Mouse (Mus musculus): ENCODE measurements around the gene Calr4.
A peak's percentile ranks its signal among the peaks of the same experiment; 100 is the strongest.

Calr4 gene

DNA sequence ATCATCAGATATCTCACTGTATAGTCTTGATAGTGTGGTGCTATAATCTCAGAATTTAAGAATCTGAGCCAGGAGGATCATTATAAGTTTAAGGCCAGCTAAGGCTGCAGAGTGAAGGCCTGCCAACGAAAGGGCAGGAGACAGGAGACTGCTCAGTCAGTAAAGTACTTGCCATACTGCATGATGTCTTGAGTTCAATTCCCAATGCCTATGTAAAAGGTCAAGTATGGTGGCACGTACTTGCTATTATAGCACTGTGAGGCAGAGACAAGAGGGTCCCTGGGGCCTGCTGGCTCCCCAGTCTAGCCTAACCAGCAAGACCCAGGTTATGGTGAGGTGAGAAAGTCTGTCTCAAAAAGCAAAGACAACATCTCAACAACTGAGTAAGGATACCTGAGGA is at the start of gene Calr4:
TSS of gene Calr4 (plus strand) at position 301 of the 400 bp plus-strand sequence.
- DNase-seq (ENCODE audit: low spot score) = no peak

DNA sequence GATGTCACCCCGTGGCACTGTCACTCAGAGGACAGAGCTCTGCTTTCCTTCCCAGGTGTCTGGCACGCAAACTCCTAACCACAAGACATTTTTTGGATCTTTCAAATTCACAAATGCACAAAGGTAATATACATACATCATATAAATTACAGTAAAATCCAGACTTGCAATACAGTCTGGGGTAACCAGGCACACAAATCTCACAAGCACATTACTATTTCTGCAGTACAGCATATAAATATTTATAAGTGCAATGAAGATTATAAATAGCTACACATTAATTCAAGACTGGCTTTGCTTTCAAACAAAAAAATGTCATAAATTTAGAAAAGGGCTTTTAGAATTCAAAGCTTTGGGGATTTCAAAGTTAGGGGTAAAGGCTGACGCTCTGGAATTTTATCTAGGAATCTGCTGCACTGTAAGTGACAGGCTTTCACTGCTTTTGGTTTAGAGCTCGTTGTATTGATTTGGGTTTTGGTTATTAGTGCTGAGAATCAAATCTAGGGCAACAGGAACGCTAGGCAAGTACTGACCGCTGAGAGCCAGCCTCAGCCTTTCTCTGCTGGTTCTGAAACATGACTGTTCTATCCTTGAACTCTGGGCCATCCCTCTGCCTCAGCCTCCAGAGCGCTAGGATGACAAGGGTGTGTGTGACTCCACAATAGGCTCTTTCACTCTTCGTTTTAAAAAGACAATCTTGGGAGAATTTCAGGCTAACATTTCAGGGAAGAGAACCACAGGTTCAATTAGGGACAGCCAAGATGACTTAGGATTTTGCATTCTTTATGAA is 48.5 kb upstream of the Calr4 start:
- no peak for DNase-seq (ENCODE audit: low spot score)

GRCm38 (mm10) chr4:109191598-109191997 is 42.7 kb upstream of the Calr4 start:
- DNase-seq (ENCODE audit: low spot score) = no peak

- DNase-seq (ENCODE audit: low spot score) = no peak
Measured at GRCm38 (mm10) chr4:109193886-109194285, 40.4 kb upstream of the Calr4 start.

GRCm38 (mm10) chr4:109195900-109196629 is 38.2 kb upstream of the Calr4 start:
- DNase-seq (ENCODE audit: low spot score) = no peak

DNA sequence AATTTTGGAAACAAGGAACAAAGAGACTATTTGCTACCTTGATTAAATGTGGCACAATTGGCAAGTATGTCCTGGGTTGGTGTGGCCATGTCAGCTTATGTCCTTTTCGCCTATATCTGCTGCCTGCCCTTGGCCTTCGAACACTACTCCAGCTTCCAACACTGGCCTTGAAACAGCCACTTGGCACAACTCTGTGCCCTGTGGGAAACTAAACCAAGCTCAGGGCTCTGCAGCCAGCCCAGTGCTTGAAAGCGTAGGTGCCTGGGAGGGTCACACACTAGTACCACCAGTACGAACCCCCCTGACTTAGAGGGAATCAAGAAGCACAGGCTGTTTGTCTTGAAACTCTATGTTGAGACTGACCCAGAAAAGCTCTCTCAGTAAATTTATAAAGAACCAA is 35.2 kb upstream of the Calr4 start:
- no peak for DNase-seq (ENCODE audit: low spot score)

GRCm38 (mm10) chr4:109201582-109202424 is 32.5 kb upstream of the Calr4 start, which contains the start of gene Osbpl9:
Osbpl9 (minus strand) TSS chr4:109202272.
- peak; percentile 96 for DNase-seq (ENCODE audit: low spot score)

- no peak for DNase-seq (ENCODE audit: low spot score)
Measured at GRCm38 (mm10) chr4:109203931-109204330, 30.4 kb upstream of the Calr4 start.

GRCm38 (mm10) chr4:109204416-109204815 is 29.9 kb upstream of the Calr4 start:
- no peak for DNase-seq (ENCODE audit: low spot score)

- DNase-seq (ENCODE audit: low spot score) = no peak
Measured at GRCm38 (mm10) chr4:109207524-109207923, 26.8 kb upstream of the Calr4 start.

- no peak for DNase-seq (ENCODE audit: low spot score)
Measured at GRCm38 (mm10) chr4:109210253-109210652, 24.0 kb upstream of the Calr4 start.

GRCm38 (mm10) chr4:109210881-109211280 is 23.4 kb upstream of the Calr4 start:
- no peak for DNase-seq (ENCODE audit: low spot score)

DNA sequence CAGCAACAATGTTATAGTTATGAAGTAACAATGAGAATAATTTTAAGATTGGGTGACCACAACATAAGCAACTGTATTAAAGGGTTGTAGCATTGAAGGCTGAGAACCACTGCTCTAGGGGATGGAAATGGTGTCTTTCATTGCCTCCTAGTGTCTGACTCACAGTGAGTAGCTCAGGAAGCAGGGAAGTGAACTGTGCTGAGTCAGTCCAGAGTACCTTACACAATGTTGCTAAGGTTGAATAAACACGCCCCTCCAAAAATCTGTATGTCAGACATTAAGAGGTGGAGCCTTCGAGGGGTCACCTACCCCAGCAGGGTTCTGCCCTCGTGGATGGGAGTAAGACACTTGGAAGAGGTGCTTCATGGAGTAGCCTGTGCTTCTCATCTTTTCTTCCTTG is 20.3 kb upstream of the Calr4 start:
- no peak for DNase-seq (ENCODE audit: low spot score)

DNA sequence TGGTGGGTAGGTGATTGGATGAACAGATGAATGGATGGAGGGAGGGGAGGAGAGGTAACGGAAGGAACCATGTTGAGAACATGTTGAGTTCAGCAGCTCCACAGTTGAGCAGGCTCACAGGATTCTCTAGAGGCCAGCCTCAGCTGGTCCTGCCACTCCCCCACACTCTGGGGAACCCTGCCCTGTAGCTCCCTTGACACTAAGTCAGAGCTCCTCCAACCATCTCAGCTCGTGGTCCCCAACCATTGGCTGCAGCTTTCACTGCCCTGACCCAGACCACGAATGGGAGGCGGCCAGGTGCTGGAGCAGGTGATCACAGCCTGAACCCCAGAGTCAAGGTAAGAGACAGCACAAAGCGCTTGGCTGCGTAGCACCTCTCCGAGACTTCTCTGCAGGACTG is 16.3 kb upstream of the Calr4 start:
- DNase-seq (ENCODE audit: low spot score) = no peak

DNA sequence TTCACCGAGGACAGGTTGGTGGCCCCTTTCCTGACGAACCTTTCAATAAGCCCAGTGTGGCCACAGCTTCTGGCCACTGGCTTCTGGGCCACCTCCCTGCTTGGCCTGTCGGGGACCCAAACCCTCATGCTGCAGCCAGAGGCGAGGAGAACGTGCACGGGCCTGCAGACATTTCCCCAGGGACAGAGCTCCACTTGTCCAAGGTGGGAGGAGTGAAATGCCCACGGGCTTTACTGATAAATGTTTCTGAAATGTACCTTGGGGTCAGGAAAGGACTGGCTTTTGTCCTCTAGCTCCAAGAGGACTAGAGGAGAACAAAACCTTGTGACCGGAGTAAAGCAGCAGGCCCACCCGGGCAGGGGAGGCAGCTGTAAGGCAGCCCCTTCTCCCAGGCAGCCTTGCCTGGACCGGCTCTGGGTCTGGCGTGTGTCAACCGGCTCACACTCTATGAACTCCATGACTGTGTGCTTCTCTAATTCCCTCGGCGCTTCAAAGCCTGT is 13.8 kb upstream of the Calr4 start:
- DNase-seq (ENCODE audit: low spot score) = no peak

- DNase-seq (ENCODE audit: low spot score) = no peak
Measured at GRCm38 (mm10) chr4:109222001-109222400, 12.3 kb upstream of the Calr4 start.

- peak; percentile 68 for DNase-seq (ENCODE audit: low spot score)
Measured at GRCm38 (mm10) chr4:109224762-109225552, 9.3 kb upstream of the Calr4 start.

DNA sequence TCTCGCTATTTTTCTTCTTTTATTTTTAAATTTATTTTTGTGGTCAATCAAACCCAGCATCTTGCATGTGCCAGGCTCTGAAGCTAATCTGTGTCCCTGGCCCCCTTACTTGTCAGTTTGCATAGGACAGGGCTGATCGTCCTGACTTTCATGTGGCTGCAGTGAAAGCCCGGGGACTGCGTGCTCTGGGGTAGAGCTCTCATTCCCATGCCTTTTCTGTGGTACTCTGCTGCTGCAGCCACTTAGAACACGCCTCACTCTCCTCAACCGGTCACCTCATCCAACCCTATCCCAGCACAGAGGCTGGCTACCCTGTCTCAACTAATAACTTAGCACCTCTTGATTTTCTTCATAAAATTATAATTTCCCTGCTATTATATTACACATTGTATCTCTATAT is 8.7 kb upstream of the Calr4 start:
- DNase-seq (ENCODE audit: low spot score) = no peak

DNA sequence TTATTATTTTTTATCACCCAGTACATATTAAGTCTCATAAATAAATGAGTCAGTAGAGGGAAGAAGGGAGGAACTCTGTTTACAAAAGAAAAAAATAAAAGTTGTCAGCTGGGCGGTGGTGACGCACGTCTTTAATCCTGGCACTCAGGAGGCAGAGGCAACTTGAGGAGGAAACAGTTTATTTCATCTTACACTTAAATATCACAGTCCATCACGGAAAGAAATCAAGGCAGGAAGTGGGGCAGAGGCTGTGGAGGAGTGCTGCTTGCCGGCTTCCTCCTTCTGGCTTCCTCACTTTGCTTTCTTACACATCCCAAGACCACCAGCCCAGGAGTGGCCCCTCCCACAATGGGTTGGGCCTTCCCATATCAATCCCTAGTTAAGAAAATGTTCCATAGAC is 8.2 kb upstream of the Calr4 start:
- DNase-seq (ENCODE audit: low spot score) = no peak

GRCm38 (mm10) chr4:109229766-109230279 is 4.5 kb upstream of the Calr4 start:
- DNase-seq (ENCODE audit: low spot score) = no peak

- no peak for DNase-seq (ENCODE audit: low spot score)
Measured at GRCm38 (mm10) chr4:109234806-109235350, 593 bp downstream of the Calr4 start.
